Mouse (Mus musculus) brain, embryonic 14.5 days (tissue): ENCODE data around the gene Mad2l1bp.

Experiments used
- CTCF ChIP-seq: fragments of 200-500 bp; IDR thresholded peaks from 2 replicates; pipeline ENCODE4 v1.5.1; 2012; ENCODE audit warnings: inconsistent platforms, mild to moderate bottlenecking, moderate library complexity, borderline replicate concordance; ENCODE audit not compliant: insufficient read depth, insufficient read length; ENCODE audit errors: extremely low read depth
- POLR2A ChIP-seq: fragments of 200-500 bp; IDR thresholded peaks from 2 replicates; pipeline ENCODE4 v1.6.1; 2012; ENCODE audit warnings: mild to moderate bottlenecking, inconsistent platforms, borderline replicate concordance; ENCODE audit not compliant: poor library complexity, insufficient read depth, insufficient read length, severe bottlenecking; ENCODE audit errors: extremely low read depth

DNA sequence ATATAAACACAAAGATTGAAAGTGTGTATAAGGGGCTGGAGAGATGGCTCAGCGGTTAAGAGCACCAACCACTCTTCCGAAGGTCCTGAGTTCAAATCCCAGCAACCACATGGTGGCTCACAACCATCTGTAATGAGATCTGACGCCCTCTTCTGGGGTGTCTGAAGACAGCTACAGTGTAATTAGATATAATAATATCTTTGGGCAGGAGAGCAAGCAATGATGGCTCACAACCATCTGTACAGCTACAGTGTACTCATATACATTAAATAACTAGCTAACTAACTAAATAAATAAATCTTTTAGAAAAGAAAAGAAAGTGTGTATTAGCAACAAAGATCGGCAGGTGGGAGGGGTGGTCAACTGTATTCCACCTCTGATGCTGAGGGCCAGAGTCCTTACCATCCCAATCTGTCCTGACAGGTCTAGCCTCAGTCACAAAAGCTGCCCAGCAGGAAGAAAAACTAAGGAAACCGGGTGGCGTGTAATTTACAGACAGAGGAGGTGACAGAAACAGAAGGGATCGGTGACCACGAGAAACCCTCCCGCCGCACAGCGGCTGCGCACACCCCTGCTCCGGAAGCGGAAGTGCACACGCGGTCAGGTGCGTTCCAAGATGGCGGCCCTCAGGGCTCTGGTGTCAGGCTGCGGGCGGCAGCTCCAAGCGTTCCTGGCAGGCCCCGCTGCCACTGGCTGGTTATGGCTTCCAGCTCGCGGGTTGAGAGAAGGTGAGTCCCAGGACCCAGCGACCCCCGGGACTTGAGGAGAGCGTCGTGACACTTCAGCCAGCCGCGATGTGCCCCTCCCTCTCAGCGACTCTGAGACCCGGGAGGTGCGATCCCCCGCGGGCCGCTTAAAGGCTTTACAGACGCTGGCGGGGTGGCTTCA is 42.7 kb downstream of the Mad2l1bp start, which contains the start of gene Mrps18a:
- no peak for TF ChIP-seq CTCF
- TF ChIP-seq POLR2A = peak; percentile 86
